Mouse (Mus musculus): ENCODE data around the gene Vmn2r26. TPM values are rescaled to one million over a fixed set of nuclear protein-coding genes. Genes with fewer than 3 reads are reported as not detected.

Gene Vmn2r26
- polyA plus RNA-seq (2014; fragmentation: Illumina TruSeq; extraction: RNeasy Lipid Tissue Mini Kit (QIAGEN cat#74804); ENCODE audit: low read depth, low replicate concordance) = 0.27 TPM

GRCm38 (mm10) chr6:124024268-124024667, at the start of gene Vmn2r26:
Gene Vmn2r26 (plus strand): TSS chr6:124024568.

Other genes starting within 250 kb of the Vmn2r26 start
- gene Vmn2r24, start 245.7 kb upstream of the Vmn2r26 start, polyA plus RNA-seq (2014; fragmentation: Illumina TruSeq; extraction: RNeasy Lipid Tissue Mini Kit (QIAGEN cat#74804); ENCODE audit: low read depth, low replicate concordance) = 0.03 TPM
- not detected for gene Vmn2r25, start 171.1 kb upstream of the Vmn2r26 start, polyA plus RNA-seq (2014; fragmentation: Illumina TruSeq; extraction: RNeasy Lipid Tissue Mini Kit (QIAGEN cat#74804); ENCODE audit: low read depth, low replicate concordance)
- 0.39 TPM for gene Vmn2r27, start 207.3 kb downstream of the Vmn2r26 start, polyA plus RNA-seq (2014; fragmentation: Illumina TruSeq; extraction: RNeasy Lipid Tissue Mini Kit (QIAGEN cat#74804); ENCODE audit: low read depth, low replicate concordance)

Measured in testis, adult 10 weeks (tissue).